Mouse (Mus musculus): Measurements from ENCODE around the gene Lhcgr. TPM values are rescaled to one million over a fixed set of nuclear protein-coding genes. Genes with fewer than 3 reads are reported as not detected.

The Lhcgr gene
- polyA plus RNA-seq, 1 experiment from 2014 or later = not detected

- Histone ChIP-seq H3K4me1 (no peaks in the 10 kb centered on the region), H3K4me3 (no peak overlapping the region), H3K36me3 (replicated peaks) (no peaks in the 10 kb centered on the region), H3K27me3 (ENCODE audit: poor library complexity, severe bottlenecking) (no peaks in the 10 kb centered on the region; the same call in 1 of the 2 replicates), H3K27ac (no peak overlapping the region), H3K9me3 (no peaks in the 10 kb centered on the region)
- no peak for DNase-seq (ENCODE audit: extremely low spot score, low spot score)
- 69% methylated on average over 9 of the region's 9 CpGs for WGBS
Measured at GRCm38 (mm10) chr17:88696656-88697333, 95.0 kb downstream of the Lhcgr start.

GRCm38 (mm10) chr17:88688226-88688625 is 103.6 kb downstream of the Lhcgr start:
- Histone ChIP-seq H3K4me3 (no peak overlapping the region), H3K9me3 (no peaks in the 10 kb centered on the region), H3K27me3 (ENCODE audit: poor library complexity, severe bottlenecking) (no peaks in the 10 kb centered on the region), H3K4me1 (peaks cover 7% of the 10 kb centered on the region; the same call in 1 of the 2 replicates), H3K36me3 (replicated peaks) (no peaks in the 10 kb centered on the region), H3K27ac (no peak overlapping the region)
- 73% methylated on average over 11 of the region's 11 CpGs for WGBS
- DNase-seq (ENCODE audit: extremely low spot score, low spot score) = no peak

GRCm38 (mm10) chr17:88675310-88676309 is 116.2 kb downstream of the Lhcgr start:
- Histone ChIP-seq H3K36me3 (replicated peaks) (no peaks in the 10 kb centered on the region), H3K4me1 (peaks cover 8% of the 10 kb centered on the region), H3K27me3 (ENCODE audit: poor library complexity, severe bottlenecking) (peaks cover 46% of the 10 kb centered on the region), H3K9me3 (no peaks in the 10 kb centered on the region), H3K27ac (no peak overlapping the region), H3K4me3 (no peak overlapping the region)
- 94% methylated on average over 23 of the region's 23 CpGs for WGBS
- DNase-seq (ENCODE audit: extremely low spot score, low spot score) = no peak

- WGBS = 51% methylated on average over 4 of the region's 4 CpGs
- Histone ChIP-seq H3K4me3 (no peak overlapping the region), H3K9me3 (no peaks in the 10 kb centered on the region), H3K27ac (no peak overlapping the region), H3K36me3 (replicated peaks) (no peaks in the 10 kb centered on the region), H3K4me1 (peaks cover 26% of the 10 kb centered on the region), H3K27me3 (ENCODE audit: poor library complexity, severe bottlenecking) (peaks cover 88% of the 10 kb centered on the region)
- DNase-seq (ENCODE audit: extremely low spot score, low spot score) = no peak
Measured at GRCm38 (mm10) chr17:88670800-88671199, 121.0 kb downstream of the Lhcgr start.

- Histone ChIP-seq H3K27me3 (ENCODE audit: poor library complexity, severe bottlenecking) (peaks cover 93% of the 10 kb centered on the region), H3K9me3 (no peaks in the 10 kb centered on the region), H3K36me3 (replicated peaks) (no peaks in the 10 kb centered on the region), H3K4me3 (no peak overlapping the region), H3K4me1 (peaks cover 26% of the 10 kb centered on the region), H3K27ac (no peak overlapping the region)
- 8% methylated on average over 2 of the region's 2 CpGs for WGBS
- no peak for DNase-seq (ENCODE audit: extremely low spot score, low spot score)
Measured at GRCm38 (mm10) chr17:88669921-88670320, 121.9 kb downstream of the Lhcgr start.

GRCm38 (mm10) chr17:88668452-88668851 is 123.3 kb downstream of the Lhcgr start, which contains the start of gene Gtf2a1l:
Gene Gtf2a1l, plus strand, starts transcription at chr17:88668660.
- Histone ChIP-seq H3K9me3 (no peaks in the 10 kb centered on the region), H3K36me3 (replicated peaks) (no peaks in the 10 kb centered on the region), H3K27me3 (ENCODE audit: poor library complexity, severe bottlenecking) (peaks cover 91% of the 10 kb centered on the region), H3K4me3 (no peak within 1 kb of the TSS), H3K27ac (no peak within 1 kb of the TSS), H3K4me1 (peaks cover 26% of the 10 kb centered on the region)
- DNase-seq (ENCODE audit: extremely low spot score, low spot score) = peak; percentile 36
- 34% methylated on average over 21 of the region's 21 CpGs for WGBS

Other genes starting within 250 kb of the Lhcgr start
- gene Ston1, start 194.3 kb downstream of the Lhcgr start, polyA plus RNA-seq (2016; fragmentation: Nextera tagmentation; extraction: Ambion mirVana) = 1.2 and 1.4 TPM in 2 replicates
- gene Gtf2a1l, start 123.3 kb downstream of the Lhcgr start, polyA plus RNA-seq (2016; fragmentation: Nextera tagmentation; extraction: Ambion mirVana) = not detected in 2 replicates

All from forebrain, embryonic 10.5 days (tissue).